Mouse (Mus musculus) limb, embryonic 13.5 days (tissue): Measurements from ENCODE around the gene Ptprn2. TPM values are rescaled to one million over a fixed set of nuclear protein-coding genes. Genes with fewer than 3 reads are reported as not detected.

Experiments used
- ATAC-seq: fragments of 200-750 bp; cut with Nextera tagmentation; 2 replicates; pipeline ENCODE4 v1.8.0; 2017; ENCODE audit warnings: low read depth, moderate number of reproducible peaks, moderate TSS enrichment; ENCODE audit not compliant: low FRiP score
- H3K27ac ChIP-seq: fragments of 300-500 bp; sonication (generic); 2 replicates; pipeline ENCODE4 v1.5.1; 2015; ENCODE audit warnings: inconsistent platforms, mild to moderate bottlenecking, moderate library complexity
- H3K27me3 ChIP-seq: fragments of 300-500 bp; sonication (generic); 2 replicates; pipeline ENCODE4 v1.6.1; 2015; ENCODE audit warnings: mild to moderate bottlenecking, inconsistent platforms
- H3K36me3 ChIP-seq: fragments of 300-500 bp; sonication (generic); 2 replicates; pipeline ENCODE4 v1.6.1; 2015; ENCODE audit warnings: inconsistent platforms, mild to moderate bottlenecking, moderate library complexity
- H3K4me1 ChIP-seq: fragments of 300-500 bp; sonication (generic); 2 replicates; pipeline ENCODE4 v1.6.1; 2015; ENCODE audit warnings: inconsistent platforms
- H3K4me2 ChIP-seq: fragments of 300-500 bp; sonication (generic); replicated peaks from 2 replicates; pipeline ENCODE4 v1.6.1; 2015; ENCODE audit warnings: inconsistent platforms, mild to moderate bottlenecking, moderate library complexity
- H3K4me3 ChIP-seq: fragments of 300-500 bp; sonication (generic); 2 replicates; pipeline ENCODE4 v1.5.1; 2015; ENCODE audit warnings: moderate library complexity, mild to moderate bottlenecking, inconsistent platforms
- H3K9ac ChIP-seq: fragments of 300-500 bp; sonication (generic); 2 replicates; pipeline ENCODE4 v1.6.1; 2015; ENCODE audit warnings: mild to moderate bottlenecking, inconsistent platforms
- H3K9me3 ChIP-seq: fragments of 300-500 bp; sonication (generic); 2 replicates; pipeline ENCODE4 v1.6.1; 2016; ENCODE audit warnings: inconsistent platforms
- WGBS: fragments of 180-500 bp; shearing (Covaris S2); methylation state at CpG from one replicate; pipeline ENCODE4 v1.1.7; 2015; 5-methylcytosine and 5-hydroxymethylcytosine counted together
- polyA plus RNA-seq: library from polyadenylated mRNA; unstranded; fragments of >200 nt; fragmentation: Nextera tagmentation; extraction: Ambion mirVana; gene quantifications from 2 replicates; pipeline ENCODE4 v1.2.1, GENCODE M21; 2015

Ptprn2 gene
- polyA plus RNA-seq, 1 experiment from 2014 or later = 0.19 TPM

DNA sequence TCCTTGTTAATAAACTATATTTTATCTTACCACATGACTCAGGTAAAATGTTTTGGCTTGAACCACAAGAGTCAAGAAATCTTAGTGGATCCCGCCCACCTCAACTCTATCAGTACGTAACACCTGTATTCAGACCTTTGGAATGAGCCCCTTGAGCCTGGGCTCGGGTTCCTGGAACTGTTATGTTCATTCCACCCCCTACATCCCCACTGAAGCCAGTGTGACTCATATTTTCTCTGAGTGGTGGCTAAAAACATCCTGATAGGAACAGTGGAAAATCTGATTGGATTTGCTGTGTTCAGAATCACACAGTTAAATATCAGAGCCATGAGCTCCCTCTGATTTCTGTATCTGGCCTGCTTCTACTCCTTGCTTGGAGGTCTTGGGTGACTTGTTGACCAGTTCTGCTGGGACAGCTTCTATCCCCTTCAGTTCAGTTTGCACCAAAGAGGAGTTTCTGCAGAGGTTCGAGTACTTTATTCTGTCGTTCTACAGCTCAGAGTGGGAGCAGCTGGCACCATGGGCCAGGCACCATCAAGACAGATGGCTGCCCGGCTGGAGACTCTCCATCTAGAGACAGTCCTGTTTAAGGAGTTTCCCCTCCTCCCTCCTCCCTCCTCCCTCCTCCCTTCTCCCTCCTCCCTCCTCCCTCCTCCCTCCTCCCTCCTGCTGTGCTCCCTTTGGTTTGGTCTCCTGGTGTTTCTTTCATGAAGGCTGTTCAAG, 137.3 kb downstream of the Ptprn2 start:
- ATAC-seq = no peak
- Histone ChIP-seq H3K4me2 (no peak overlapping the region), H3K9me3 (no peaks in the 10 kb centered on the region), H3K4me3 (no peak overlapping the region), H3K27me3 (peaks cover 4% of the 10 kb centered on the region), H3K9ac (no peak overlapping the region), H3K4me1 (no peaks in the 10 kb centered on the region), H3K27ac (no peak overlapping the region), H3K36me3 (no peaks in the 10 kb centered on the region)
- WGBS = 57% methylated on average over 6 of the region's 6 CpGs

DNA sequence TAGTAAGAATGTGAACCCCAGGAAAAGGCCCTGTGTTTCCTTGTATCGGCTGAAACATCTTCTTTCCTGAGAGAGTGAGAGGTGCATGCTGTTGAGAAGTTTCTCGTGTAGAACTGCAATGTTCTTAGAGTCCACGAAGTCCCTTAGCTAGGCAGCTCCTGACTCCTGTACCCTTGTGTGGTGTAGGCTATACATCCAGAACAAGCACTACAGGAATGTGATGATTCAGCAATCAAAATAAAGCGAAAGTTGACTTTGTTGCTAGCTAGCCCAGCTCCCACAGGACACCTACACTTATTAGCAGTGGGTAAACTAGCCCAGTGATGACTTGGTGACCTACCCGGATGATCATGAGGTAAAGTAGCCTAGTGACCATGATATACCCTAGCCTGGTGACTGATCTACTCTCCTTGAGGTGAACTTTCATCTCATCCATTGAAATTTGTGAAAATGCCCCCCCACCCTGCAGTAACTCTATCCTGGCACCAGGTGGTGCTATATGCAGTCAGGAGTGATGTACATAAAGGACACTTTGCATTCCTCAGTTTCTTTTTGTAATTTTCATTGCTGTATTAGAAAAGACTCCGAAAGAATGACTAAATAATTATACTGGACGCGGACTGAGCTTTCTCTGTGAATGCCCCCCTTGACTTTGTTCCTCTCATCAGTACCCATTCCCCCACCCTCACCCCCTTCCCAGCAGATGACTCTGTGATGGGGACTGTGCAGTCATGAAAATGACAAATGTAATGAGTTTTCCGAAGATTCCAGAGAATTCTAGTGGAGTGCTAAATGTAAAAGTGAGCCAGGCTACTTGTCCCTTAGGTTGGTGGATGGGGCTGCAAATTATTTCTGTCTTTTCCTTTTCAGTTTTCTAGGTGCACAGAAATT, 140.1 kb downstream of the Ptprn2 start:
- Histone ChIP-seq H3K27me3 (peaks cover 4% of the 10 kb centered on the region), H3K27ac (no peak overlapping the region), H3K4me3 (no peak overlapping the region), H3K4me1 (no peaks in the 10 kb centered on the region), H3K9ac (no peak overlapping the region), H3K4me2 (no peak overlapping the region), H3K36me3 (no peaks in the 10 kb centered on the region), H3K9me3 (no peaks in the 10 kb centered on the region)
- ATAC-seq = 0 out of 2 replicates have a peak, but pooled peaks have one; percentile 39
- WGBS = 56% methylated on average over 9 of the region's 9 CpGs

GRCm38 (mm10) chr12:116628992-116629391, 143.5 kb downstream of the Ptprn2 start:
- H3K9ac ChIP-seq = no peak overlapping the region
- H3K4me2 ChIP-seq = no peak overlapping the region
- no peaks in the 10 kb centered on the region for H3K36me3 ChIP-seq
- no peaks in the 10 kb centered on the region for H3K27me3 ChIP-seq
- no peak overlapping the region for H3K4me3 ChIP-seq
- no peaks in the 10 kb centered on the region for H3K4me1 ChIP-seq
- H3K9me3 ChIP-seq = no peaks in the 10 kb centered on the region
- H3K27ac ChIP-seq = no peak overlapping the region
- no peak for ATAC-seq
- WGBS = 76% methylated on average over 3 of the region's 3 CpGs

DNA sequence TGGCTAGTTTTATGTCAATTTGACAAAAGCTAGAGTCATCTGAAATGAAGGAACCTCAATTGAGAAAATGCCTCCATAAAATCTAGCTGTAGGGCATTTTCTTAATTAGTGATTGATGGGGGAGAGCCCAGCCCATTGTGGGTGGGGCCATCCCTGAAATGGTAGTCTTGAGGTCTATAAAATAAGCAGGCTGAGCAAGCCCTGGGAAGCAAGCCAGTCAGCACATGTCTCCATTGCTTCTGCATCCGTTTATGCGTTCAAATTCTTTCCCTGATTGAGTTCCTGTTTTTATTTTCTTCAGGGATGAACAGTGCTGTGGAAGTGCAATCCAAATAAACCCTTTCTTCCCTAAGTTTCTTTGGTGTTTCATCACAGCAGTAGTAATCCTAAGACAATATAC, 152.0 kb downstream of the Ptprn2 start:
- H3K4me3 ChIP-seq = no peak overlapping the region
- H3K4me2 ChIP-seq = no peak overlapping the region
- H3K9me3 ChIP-seq = no peaks in the 10 kb centered on the region
- H3K9ac ChIP-seq = no peak overlapping the region
- peaks cover 22% of the 10 kb centered on the region for H3K4me1 ChIP-seq
- WGBS = 21% methylated on average over 2 of the region's 2 CpGs
- peaks cover 7% of the 10 kb centered on the region for H3K27me3 ChIP-seq
- H3K27ac ChIP-seq = no peak overlapping the region
- ATAC-seq = peak; percentile 60; the same call in 1 of the 2 replicates
- H3K36me3 ChIP-seq = no peaks in the 10 kb centered on the region

DNA sequence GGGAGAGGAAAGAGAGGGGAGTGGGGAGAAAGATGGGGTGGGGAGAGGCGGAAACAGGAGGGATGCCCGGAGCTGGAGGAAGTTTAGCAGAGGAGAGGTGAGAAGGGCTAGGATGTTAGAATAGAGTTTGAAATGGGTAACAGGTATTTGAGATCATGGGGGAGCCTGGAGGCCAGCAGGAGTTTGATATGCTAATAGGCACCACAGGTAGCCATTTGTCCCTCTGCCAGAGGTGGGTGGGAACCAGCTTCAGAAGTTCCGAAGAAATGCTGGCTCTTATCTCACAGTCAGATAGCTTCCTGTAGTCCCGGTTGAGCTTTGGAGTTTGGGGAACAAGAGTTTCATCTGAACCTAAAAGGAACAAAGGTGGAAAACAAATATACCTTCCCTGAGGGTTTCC, 155.4 kb downstream of the Ptprn2 start:
- H3K4me1 ChIP-seq = peaks cover 25% of the 10 kb centered on the region
- H3K9me3 ChIP-seq = no peaks in the 10 kb centered on the region
- H3K9ac ChIP-seq = no peak overlapping the region
- ATAC-seq = no peak
- peaks cover 7% of the 10 kb centered on the region for H3K27me3 ChIP-seq
- 16% methylated on average over 4 of the region's 4 CpGs for WGBS
- no peak overlapping the region for H3K4me3 ChIP-seq
- no peaks in the 10 kb centered on the region for H3K36me3 ChIP-seq
- no peak overlapping the region for H3K27ac ChIP-seq
- no peak overlapping the region for H3K4me2 ChIP-seq

GRCm38 (mm10) chr12:116641339-116642190, 156.0 kb downstream of the Ptprn2 start:
- 0 out of 2 replicates have a peak overlapping the region, but pooled peaks have one; percentile 7 for H3K4me2 ChIP-seq
- no peak overlapping the region for H3K4me3 ChIP-seq
- 10% methylated on average over 14 of the region's 14 CpGs for WGBS
- H3K9me3 ChIP-seq = no peaks in the 10 kb centered on the region
- ATAC-seq = peak; percentile 76; the same call in 1 of the 2 replicates
- no peak overlapping the region for H3K9ac ChIP-seq
- H3K27ac ChIP-seq = no peak overlapping the region
- H3K36me3 ChIP-seq = no peaks in the 10 kb centered on the region
- peaks cover 7% of the 10 kb centered on the region for H3K27me3 ChIP-seq
- H3K4me1 ChIP-seq = peaks cover 25% of the 10 kb centered on the region

DNA sequence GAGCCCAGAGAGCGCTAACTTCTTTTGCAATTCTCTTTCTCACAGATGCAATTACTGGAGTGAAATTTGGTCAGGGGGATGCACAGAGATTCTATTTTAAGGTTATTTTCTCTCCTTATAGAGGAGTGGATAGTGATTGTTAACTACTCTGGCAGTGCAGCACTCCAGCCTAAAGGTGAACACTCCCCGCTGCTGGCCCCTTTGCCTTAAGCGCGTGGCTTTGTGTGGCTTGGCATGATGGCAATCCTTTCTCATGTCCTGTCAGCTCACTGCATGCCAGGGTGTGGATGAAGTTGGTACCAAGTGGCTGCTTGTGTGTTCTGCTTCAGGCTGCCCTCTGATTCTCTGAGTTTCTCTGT, 156.7 kb downstream of the Ptprn2 start:
- H3K4me1 ChIP-seq = peaks cover 25% of the 10 kb centered on the region
- 25% methylated on average over 4 of the region's 4 CpGs for WGBS
- peaks cover 7% of the 10 kb centered on the region for H3K27me3 ChIP-seq
- H3K4me2 ChIP-seq = 0 out of 2 replicates have a peak overlapping the region, but pooled peaks have one; percentile 7
- peak overlapping the region; percentile 39; the same call in 1 of the 2 replicates for H3K27ac ChIP-seq
- no peaks in the 10 kb centered on the region for H3K36me3 ChIP-seq
- H3K4me3 ChIP-seq = no peak overlapping the region
- 0 out of 2 replicates have a peak, but pooled peaks have one; percentile 16 for ATAC-seq
- H3K9ac ChIP-seq = no peak overlapping the region
- no peaks in the 10 kb centered on the region for H3K9me3 ChIP-seq

- no peak overlapping the region for H3K4me3 ChIP-seq
- no peaks in the 10 kb centered on the region for H3K36me3 ChIP-seq
- H3K4me2 ChIP-seq = no peak overlapping the region
- H3K4me1 ChIP-seq = peaks cover 10% of the 10 kb centered on the region
- ATAC-seq = no peak
- no peaks in the 10 kb centered on the region for H3K9me3 ChIP-seq
- H3K27me3 ChIP-seq = no peaks in the 10 kb centered on the region
- H3K27ac ChIP-seq = no peak overlapping the region
- no peak overlapping the region for H3K9ac ChIP-seq
These were observed 161.3 kb downstream of the Ptprn2 start for GRCm38 (mm10) chr12:116646771-116647170.

- Histone ChIP-seq H3K27ac (no peak overlapping the region), H3K9ac (no peak overlapping the region), H3K36me3 (no peaks in the 10 kb centered on the region), H3K4me3 (no peak overlapping the region), H3K27me3 (no peaks in the 10 kb centered on the region), H3K4me1 (no peaks in the 10 kb centered on the region), H3K9me3 (no peaks in the 10 kb centered on the region), H3K4me2 (no peak overlapping the region)
- WGBS = 67% methylated on average over 4 of the region's 4 CpGs
- ATAC-seq = 0 out of 2 replicates have a peak, but pooled peaks have one; percentile 44
These were observed 163.2 kb downstream of the Ptprn2 start for GRCm38 (mm10) chr12:116648584-116649206.

DNA sequence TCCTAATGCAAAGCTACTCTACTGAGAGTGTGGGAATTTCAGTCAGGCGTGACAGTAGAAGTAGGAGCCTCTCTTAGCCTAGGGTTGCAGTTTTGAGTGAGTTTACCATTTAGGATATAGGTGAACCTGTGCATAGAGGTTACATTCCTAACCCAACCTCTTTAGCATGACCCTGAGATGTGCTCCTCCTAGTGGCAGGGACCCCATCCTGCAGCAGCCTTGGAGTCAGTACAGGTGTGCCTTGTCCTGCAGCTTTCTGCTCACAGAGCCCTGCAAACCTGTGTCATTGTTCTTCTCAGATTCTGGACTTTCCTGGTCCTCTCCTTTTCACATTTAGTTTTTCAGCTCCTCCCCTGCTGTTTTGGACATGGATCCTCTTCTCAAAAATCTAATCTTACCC, 168.2 kb downstream of the Ptprn2 start:
- no peak overlapping the region for H3K27ac ChIP-seq
- ATAC-seq = no peak
- 79% methylated on average over 1 of the region's 1 CpGs for WGBS
- no peak overlapping the region for H3K4me2 ChIP-seq
- H3K9ac ChIP-seq = no peak overlapping the region
- H3K4me3 ChIP-seq = no peak overlapping the region
- no peaks in the 10 kb centered on the region for H3K9me3 ChIP-seq
- no peaks in the 10 kb centered on the region for H3K36me3 ChIP-seq
- no peaks in the 10 kb centered on the region for H3K27me3 ChIP-seq
- H3K4me1 ChIP-seq = no peaks in the 10 kb centered on the region

- ATAC-seq = no peak
- H3K4me1 ChIP-seq = no peaks in the 10 kb centered on the region
- no peak overlapping the region for H3K9ac ChIP-seq
- H3K4me2 ChIP-seq = no peak overlapping the region
- H3K9me3 ChIP-seq = no peaks in the 10 kb centered on the region
- no peaks in the 10 kb centered on the region for H3K27me3 ChIP-seq
- H3K36me3 ChIP-seq = no peaks in the 10 kb centered on the region
- H3K4me3 ChIP-seq = no peak overlapping the region
- 13% methylated on average over 7 of the region's 7 CpGs for WGBS
- no peak overlapping the region for H3K27ac ChIP-seq
These were observed 174.6 kb downstream of the Ptprn2 start for GRCm38 (mm10) chr12:116660076-116660475.
